ENCODE assay signal across 12 mouse cellular contexts in the genomic region with DNA sequence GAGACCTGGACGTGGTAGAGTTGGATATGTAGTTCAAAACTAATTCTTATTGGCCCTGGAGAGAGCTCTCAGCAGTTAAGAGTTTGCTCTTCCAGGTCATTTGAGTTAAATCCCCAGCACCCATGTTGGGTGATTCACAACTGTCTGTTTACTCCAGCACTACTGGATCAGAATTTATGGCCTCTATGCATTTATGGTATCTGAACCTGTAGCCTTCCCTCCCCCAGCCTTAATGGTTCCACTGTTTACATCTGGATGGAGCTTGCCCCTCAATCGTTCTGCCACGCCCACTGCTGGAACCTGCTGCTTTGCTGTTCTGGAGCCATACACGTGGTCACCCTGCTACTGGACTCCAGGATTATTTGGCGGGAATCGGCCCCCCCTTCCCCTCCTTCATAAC.
"Had no signal": no experiment of that assay in that cellular context is flagged by ENCODE, and none has a peak within 500 bp of the region (broad histone marks: within the 10 kb centered on the region; RNA-seq: fewer than 3 reads in every experiment).

No protein-coding gene starts in this region.

- H3K4me3 ChIP-seq: left cerebral cortex, adult 2 months; limb, embryonic 10.5 days; liver, embryonic 15.5 days; neural tube, embryonic 12.5 days had no signal

- H3K9ac ChIP-seq: liver, embryonic 15.5 days; neural tube, embryonic 12.5 days had no signal

- H3K27me3 ChIP-seq: liver, embryonic 15.5 days; neural tube, embryonic 12.5 days had no signal

- H3K27ac ChIP-seq: kidney, postnatal 0 days; left cerebral cortex, adult 2 months; limb, embryonic 10.5 days; liver, embryonic 15.5 days; neural tube, embryonic 12.5 days had no signal

- H3K4me1 ChIP-seq: liver, embryonic 15.5 days; neural tube, embryonic 12.5 days had no signal

- ATAC-seq: lung, postnatal 0 days had no signal

- H3K9me3 ChIP-seq: limb, embryonic 10.5 days; liver, embryonic 15.5 days; neural tube, embryonic 12.5 days had no signal

- H3K36me3 ChIP-seq: limb, embryonic 10.5 days; liver, embryonic 15.5 days; neural tube, embryonic 12.5 days had no signal

- DNase-seq: lung, adult 2 months; lung, postnatal 36 days; midbrain, embryonic 14.5 days; spleen, adult 18-20 months; thymus, postnatal 36 days had no signal

- H3K4me2 ChIP-seq: liver, embryonic 11.5 days; liver, embryonic 15.5 days; neural tube, embryonic 12.5 days had no signal
